Mouse (Mus musculus): ENCODE results near the gene Cacna1c. TPM values are rescaled to one million over a fixed set of nuclear protein-coding genes. Genes with fewer than 3 reads are reported as not detected.

The Cacna1c gene
- polyA plus RNA-seq, 1 experiment from 2014 or later, result 13.7 TPM

DNA sequence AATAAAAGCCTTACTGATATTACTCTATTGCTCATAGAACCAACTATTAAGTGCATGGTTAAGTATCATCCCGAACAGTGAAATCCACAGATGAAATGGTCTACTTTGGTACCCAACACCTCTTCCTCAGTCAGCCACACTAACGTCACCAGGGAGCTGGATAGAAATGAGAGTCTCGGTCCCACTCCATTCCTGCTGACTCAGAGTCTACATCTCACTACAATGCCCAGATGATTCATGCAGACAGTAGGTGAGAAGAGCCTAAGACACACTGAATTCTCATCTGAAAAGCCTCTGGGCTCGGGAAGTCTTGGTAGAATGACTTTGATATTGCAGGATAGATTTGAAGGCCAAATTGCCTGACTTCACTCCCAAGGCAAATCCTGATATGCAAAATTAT lies 240.0 kb downstream of the Cacna1c start:
- WGBS, result 77% methylated on average over 4 of the region's 4 CpGs
- Histone ChIP-seq H3K4me1 (ENCODE audit: control insufficient read depth, insufficient read depth, low read length) (no peaks in the 10 kb centered on the region), H3K4me3 (ENCODE audit: low read depth, low read length) (no peak overlapping the region), H3K9ac (replicated peaks; ENCODE audit: low read depth, low read length) (no peak overlapping the region), H3K4me2 (ENCODE audit: low read depth, low read length) (no peak overlapping the region), H3K36me3 (ENCODE audit: control insufficient read depth, insufficient read depth, low read length) (no peaks in the 10 kb centered on the region), H3K9me3 (ENCODE audit: control insufficient read depth, low read length) (no peaks in the 10 kb centered on the region), H3K27me3 (ENCODE audit: control insufficient read depth, insufficient read depth, low read length) (no peaks in the 10 kb centered on the region), H3K27ac (ENCODE audit: low read depth, low read length) (no peak overlapping the region)
- ATAC-seq (ENCODE audit: low read depth), result no peak

- ATAC-seq (ENCODE audit: low read depth), result no peak
- no peaks in the 10 kb centered on the region for H3K4me1 ChIP-seq (ENCODE audit: control insufficient read depth, insufficient read depth, low read length)
- no peak overlapping the region for H3K4me2 ChIP-seq (ENCODE audit: low read depth, low read length)
- H3K27me3 ChIP-seq (ENCODE audit: control insufficient read depth, insufficient read depth, low read length), result no peaks in the 10 kb centered on the region
- no peak overlapping the region for H3K4me3 ChIP-seq (ENCODE audit: low read depth, low read length)
- H3K36me3 ChIP-seq (ENCODE audit: control insufficient read depth, insufficient read depth, low read length), result no peaks in the 10 kb centered on the region
- H3K27ac ChIP-seq (ENCODE audit: low read depth, low read length), result no peak overlapping the region
- H3K9me3 ChIP-seq (ENCODE audit: control insufficient read depth, low read length), result no peaks in the 10 kb centered on the region
- H3K9ac ChIP-seq (replicated peaks; ENCODE audit: low read depth, low read length), result no peak overlapping the region
These were observed 240.4 kb downstream of the Cacna1c start for GRCm38 (mm10) chr6:118955777-118956176.

DNA sequence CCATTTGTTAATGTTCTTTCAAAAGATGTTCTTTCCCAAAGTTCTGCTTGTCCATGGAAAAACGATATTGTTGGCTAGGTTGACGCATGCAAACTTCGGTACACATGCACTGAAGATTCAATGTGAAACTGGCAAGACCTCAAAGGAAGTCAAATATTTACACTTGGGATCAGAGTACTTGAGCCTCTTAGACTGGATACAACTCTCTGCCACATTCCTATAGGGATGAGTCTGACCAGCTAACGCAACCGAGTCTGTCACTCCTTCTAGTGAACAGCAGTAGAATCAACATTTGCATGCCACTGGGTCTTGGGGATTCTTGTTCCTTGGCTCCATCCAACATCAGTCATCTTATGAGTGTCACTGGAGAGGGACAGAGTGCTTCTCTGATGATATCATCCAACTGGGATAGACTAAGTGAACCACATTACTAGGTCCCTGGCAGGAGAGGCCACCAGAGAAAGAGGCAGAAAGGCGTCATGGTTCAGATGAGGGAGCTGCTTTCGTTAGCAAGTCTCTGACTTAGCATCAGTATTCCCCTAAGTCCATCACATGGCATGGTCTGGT lies 241.1 kb downstream of the Cacna1c start:
- Histone ChIP-seq H3K27ac (ENCODE audit: low read depth, low read length) (no peak overlapping the region), H3K27me3 (ENCODE audit: control insufficient read depth, insufficient read depth, low read length) (no peaks in the 10 kb centered on the region), H3K4me2 (ENCODE audit: low read depth, low read length) (no peak overlapping the region), H3K36me3 (ENCODE audit: control insufficient read depth, insufficient read depth, low read length) (no peaks in the 10 kb centered on the region), H3K4me1 (ENCODE audit: control insufficient read depth, insufficient read depth, low read length) (no peaks in the 10 kb centered on the region), H3K9ac (replicated peaks; ENCODE audit: low read depth, low read length) (no peak overlapping the region), H3K9me3 (ENCODE audit: control insufficient read depth, low read length) (no peaks in the 10 kb centered on the region), H3K4me3 (ENCODE audit: low read depth, low read length) (no peak overlapping the region)
- 98% methylated on average over 7 of the region's 7 CpGs for WGBS
- no peak for ATAC-seq (ENCODE audit: low read depth)

DNA sequence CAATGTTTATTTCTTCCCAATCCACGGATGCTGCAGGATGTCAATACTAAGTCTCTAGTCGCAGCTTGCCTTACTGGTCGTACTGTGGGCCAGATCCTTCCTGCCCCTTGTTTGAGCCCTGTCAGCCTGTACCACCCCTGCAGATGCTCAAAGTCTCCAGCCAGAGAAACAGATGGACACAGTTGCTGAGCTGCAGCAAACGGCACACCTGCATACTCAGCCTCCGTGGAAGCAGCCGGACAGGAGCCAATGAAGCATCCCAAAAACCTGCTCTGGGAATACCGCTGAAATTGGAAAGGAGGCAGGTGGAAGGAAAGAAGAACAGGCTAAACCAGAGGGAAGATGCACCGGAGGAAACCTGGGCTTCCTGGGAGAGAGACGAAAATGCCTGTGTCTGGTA lies 243.8 kb downstream of the Cacna1c start:
- no peak overlapping the region for H3K9ac ChIP-seq (replicated peaks; ENCODE audit: low read depth, low read length)
- 0 out of 2 replicates have a peak, but pooled peaks cover 2% of the 10 kb centered on the region for H3K9me3 ChIP-seq (ENCODE audit: control insufficient read depth, low read length)
- ATAC-seq (ENCODE audit: low read depth), result no peak
- H3K4me1 ChIP-seq (ENCODE audit: control insufficient read depth, insufficient read depth, low read length), result no peaks in the 10 kb centered on the region
- no peaks in the 10 kb centered on the region for H3K36me3 ChIP-seq (ENCODE audit: control insufficient read depth, insufficient read depth, low read length)
- H3K27ac ChIP-seq (ENCODE audit: low read depth, low read length), result no peak overlapping the region
- H3K4me3 ChIP-seq (ENCODE audit: low read depth, low read length), result no peak overlapping the region
- WGBS, result 83% methylated on average over 9 of the region's 9 CpGs
- no peaks in the 10 kb centered on the region for H3K27me3 ChIP-seq (ENCODE audit: control insufficient read depth, insufficient read depth, low read length)
- no peak overlapping the region for H3K4me2 ChIP-seq (ENCODE audit: low read depth, low read length)

GRCm38 (mm10) chr6:118950190-118950589 lies 246.0 kb downstream of the Cacna1c start:
- Histone ChIP-seq H3K9me3 (ENCODE audit: control insufficient read depth, low read length) (0 out of 2 replicates have a peak, but pooled peaks cover 2% of the 10 kb centered on the region), H3K9ac (replicated peaks; ENCODE audit: low read depth, low read length) (no peak overlapping the region), H3K36me3 (ENCODE audit: control insufficient read depth, insufficient read depth, low read length) (no peaks in the 10 kb centered on the region), H3K4me2 (ENCODE audit: low read depth, low read length) (no peak overlapping the region), H3K4me1 (ENCODE audit: control insufficient read depth, insufficient read depth, low read length) (no peaks in the 10 kb centered on the region), H3K27me3 (ENCODE audit: control insufficient read depth, insufficient read depth, low read length) (no peaks in the 10 kb centered on the region), H3K27ac (ENCODE audit: low read depth, low read length) (no peak overlapping the region), H3K4me3 (ENCODE audit: low read depth, low read length) (no peak overlapping the region)
- ATAC-seq (ENCODE audit: low read depth), result no peak
- 74% methylated on average over 13 of the region's 13 CpGs for WGBS

GRCm38 (mm10) chr6:118947286-118947685 lies 248.9 kb downstream of the Cacna1c start:
- Histone ChIP-seq H3K4me3 (ENCODE audit: low read depth, low read length) (no peak overlapping the region), H3K4me2 (ENCODE audit: low read depth, low read length) (no peak overlapping the region), H3K9ac (replicated peaks; ENCODE audit: low read depth, low read length) (no peak overlapping the region), H3K9me3 (ENCODE audit: control insufficient read depth, low read length) (0 out of 2 replicates have a peak, but pooled peaks cover 2% of the 10 kb centered on the region), H3K36me3 (ENCODE audit: control insufficient read depth, insufficient read depth, low read length) (no peaks in the 10 kb centered on the region), H3K27me3 (ENCODE audit: control insufficient read depth, insufficient read depth, low read length) (no peaks in the 10 kb centered on the region), H3K27ac (ENCODE audit: low read depth, low read length) (no peak overlapping the region), H3K4me1 (ENCODE audit: control insufficient read depth, insufficient read depth, low read length) (no peaks in the 10 kb centered on the region)
- no peak for ATAC-seq (ENCODE audit: low read depth)
- WGBS, result 83% methylated on average over 8 of the region's 8 CpGs

DNA sequence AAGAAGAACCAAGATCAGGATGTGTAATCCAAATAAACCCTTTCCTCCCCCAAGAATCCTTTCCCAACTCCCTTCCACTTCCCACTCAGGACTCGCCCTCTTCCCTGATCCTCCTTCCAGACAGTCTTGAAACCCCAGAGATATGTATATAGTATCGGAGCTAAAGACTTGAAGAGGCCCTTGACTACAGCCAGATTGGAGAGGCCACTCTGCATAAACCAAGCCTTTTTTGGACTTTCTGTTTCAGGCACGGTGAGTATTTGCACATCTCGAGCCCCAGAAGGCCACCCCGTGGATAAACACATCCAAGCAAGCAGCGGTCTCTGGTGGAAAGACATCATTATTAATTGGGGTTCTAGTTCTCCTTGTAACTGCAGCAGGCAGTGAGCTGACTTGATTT lies 249.6 kb downstream of the Cacna1c start:
- no peaks in the 10 kb centered on the region for H3K36me3 ChIP-seq (ENCODE audit: control insufficient read depth, insufficient read depth, low read length)
- no peaks in the 10 kb centered on the region for H3K27me3 ChIP-seq (ENCODE audit: control insufficient read depth, insufficient read depth, low read length)
- no peak overlapping the region for H3K9ac ChIP-seq (replicated peaks; ENCODE audit: low read depth, low read length)
- 0 out of 2 replicates have a peak, but pooled peaks cover 2% of the 10 kb centered on the region for H3K9me3 ChIP-seq (ENCODE audit: control insufficient read depth, low read length)
- H3K4me1 ChIP-seq (ENCODE audit: control insufficient read depth, insufficient read depth, low read length), result no peaks in the 10 kb centered on the region
- WGBS, result 87% methylated on average over 6 of the region's 6 CpGs
- no peak overlapping the region for H3K27ac ChIP-seq (ENCODE audit: low read depth, low read length)
- H3K4me2 ChIP-seq (ENCODE audit: low read depth, low read length), result no peak overlapping the region
- H3K4me3 ChIP-seq (ENCODE audit: low read depth, low read length), result no peak overlapping the region
- ATAC-seq (ENCODE audit: low read depth), result no peak

DNA sequence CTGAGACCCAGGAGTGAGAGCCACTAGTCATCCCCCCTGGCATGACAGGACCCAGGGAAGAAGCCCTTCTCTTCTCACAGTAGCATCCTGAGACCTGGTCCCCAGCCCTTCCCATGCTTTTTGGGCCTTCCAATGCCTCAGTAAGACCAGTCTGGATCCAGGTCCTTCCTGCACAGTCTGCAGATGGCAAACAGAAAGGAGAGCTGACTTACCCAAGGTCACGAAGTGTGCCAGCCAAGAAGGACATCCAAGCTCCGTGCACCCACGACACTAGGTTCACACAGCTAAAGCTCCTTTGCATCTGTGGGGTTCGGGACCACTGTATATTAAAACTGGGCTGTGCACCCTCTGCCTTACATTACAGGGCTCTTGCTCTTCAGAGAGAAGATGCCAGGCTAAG lies 252.1 kb downstream of the Cacna1c start:
- no peaks in the 10 kb centered on the region for H3K36me3 ChIP-seq (ENCODE audit: control insufficient read depth, insufficient read depth, low read length)
- H3K4me2 ChIP-seq (ENCODE audit: low read depth, low read length), result no peak overlapping the region
- no peak overlapping the region for H3K9ac ChIP-seq (replicated peaks; ENCODE audit: low read depth, low read length)
- WGBS, result 95% methylated on average over 4 of the region's 4 CpGs
- H3K27me3 ChIP-seq (ENCODE audit: control insufficient read depth, insufficient read depth, low read length), result no peaks in the 10 kb centered on the region
- H3K9me3 ChIP-seq (ENCODE audit: control insufficient read depth, low read length), result 0 out of 2 replicates have a peak, but pooled peaks cover 2% of the 10 kb centered on the region
- no peak overlapping the region for H3K4me3 ChIP-seq (ENCODE audit: low read depth, low read length)
- no peak overlapping the region for H3K27ac ChIP-seq (ENCODE audit: low read depth, low read length)
- ATAC-seq (ENCODE audit: low read depth), result no peak
- H3K4me1 ChIP-seq (ENCODE audit: control insufficient read depth, insufficient read depth, low read length), result no peaks in the 10 kb centered on the region

DNA sequence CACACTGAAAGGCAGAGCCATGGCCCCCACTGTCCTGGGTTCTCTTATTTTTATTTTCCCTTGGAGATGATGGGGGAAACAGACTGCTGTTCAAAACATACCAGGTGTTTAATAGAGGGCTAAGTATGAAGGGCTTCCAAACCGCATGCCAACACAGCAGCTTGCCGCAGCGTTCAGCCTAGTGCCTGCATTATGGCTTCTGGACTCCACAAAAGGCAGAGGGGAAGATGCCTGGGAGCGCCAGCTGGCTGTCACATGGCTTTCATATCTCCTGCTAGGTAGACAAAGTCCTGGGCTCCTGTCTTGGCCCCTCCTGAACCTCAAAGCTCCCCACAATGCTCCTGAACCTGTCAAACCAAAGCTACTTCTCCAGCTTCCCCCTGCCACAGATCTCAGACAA lies 254.4 kb downstream of the Cacna1c start:
- no peak for ATAC-seq (ENCODE audit: low read depth)
- Histone ChIP-seq H3K4me1 (ENCODE audit: control insufficient read depth, insufficient read depth, low read length) (no peaks in the 10 kb centered on the region), H3K9me3 (ENCODE audit: control insufficient read depth, low read length) (no peaks in the 10 kb centered on the region), H3K36me3 (ENCODE audit: control insufficient read depth, insufficient read depth, low read length) (no peaks in the 10 kb centered on the region), H3K4me2 (ENCODE audit: low read depth, low read length) (no peak overlapping the region), H3K9ac (replicated peaks; ENCODE audit: low read depth, low read length) (no peak overlapping the region), H3K4me3 (ENCODE audit: low read depth, low read length) (no peak overlapping the region), H3K27me3 (ENCODE audit: control insufficient read depth, insufficient read depth, low read length) (no peaks in the 10 kb centered on the region), H3K27ac (ENCODE audit: low read depth, low read length) (no peak overlapping the region)
- 82% methylated on average over 4 of the region's 4 CpGs for WGBS
